Mouse (Mus musculus): ENCODE data around the gene Prdm13.

The Prdm13 gene

GRCm38 (mm10) chr4:21678101-21678974 is 7.4 kb downstream of the Prdm13 start:
- DNase-seq (ENCODE audit: low spot score): no peak

GRCm38 (mm10) chr4:21674691-21675090 is 11.1 kb downstream of the Prdm13 start:
- DNase-seq (ENCODE audit: low spot score): no peak

- DNase-seq (ENCODE audit: low spot score): no peak
Measured at GRCm38 (mm10) chr4:21674042-21674441, 11.7 kb downstream of the Prdm13 start.

GRCm38 (mm10) chr4:21665961-21666360 is 19.8 kb downstream of the Prdm13 start:
- DNase-seq (ENCODE audit: low spot score): peak; percentile 8

- no peak for DNase-seq (ENCODE audit: low spot score)
Measured at GRCm38 (mm10) chr4:21658184-21658583, 27.6 kb downstream of the Prdm13 start.

GRCm38 (mm10) chr4:21629275-21629583 is 56.5 kb downstream of the Prdm13 start:
- no peak for DNase-seq (ENCODE audit: low spot score)

- DNase-seq (ENCODE audit: low spot score): no peak
Measured at GRCm38 (mm10) chr4:21628367-21629274, 57.1 kb downstream of the Prdm13 start.
